Mouse (Mus musculus) hindbrain, embryonic 11.5 days (tissue): ENCODE data around the gene Lonrf2. TPM values are rescaled to one million over a fixed set of nuclear protein-coding genes. Genes with fewer than 3 reads are reported as not detected.

Experiments
- ATAC-seq: fragments of 200-750 bp; cut with Nextera tagmentation; 2 replicates; pipeline ENCODE4 v1.8.0; 2017; ENCODE audit warnings: mild to moderate bottlenecking, moderate TSS enrichment, moderate library complexity; ENCODE audit not compliant: low FRiP score
- DNase-seq: peaks from one replicate; pipeline ENCODE4 v3.0.0-alpha.2; 2015; ENCODE audit warnings: low spot score
- H3K27ac ChIP-seq: fragments of 300-500 bp; sonication (generic); 2 replicates; pipeline ENCODE4 v1.5.1; 2014; ENCODE audit warnings: mild to moderate bottlenecking, low read depth, low read length
- H3K27me3 ChIP-seq: fragments of 300-500 bp; sonication (generic); 2 replicates; pipeline ENCODE4 v1.6.1; 2014; ENCODE audit warnings: mild to moderate bottlenecking, low read length, moderate library complexity, mixed read lengths; ENCODE audit not compliant: control insufficient read depth, insufficient read depth
- H3K36me3 ChIP-seq: fragments of 300-500 bp; sonication (generic); 2 replicates; pipeline ENCODE4 v1.6.1; 2014; ENCODE audit warnings: mild to moderate bottlenecking, low read length, moderate library complexity, mixed read lengths; ENCODE audit not compliant: control insufficient read depth, insufficient read depth
- H3K4me1 ChIP-seq: fragments of 300-500 bp; sonication (generic); replicated peaks from 2 replicates; pipeline ENCODE4 v1.6.1; 2014; ENCODE audit warnings: low read length, mixed read lengths; ENCODE audit not compliant: control insufficient read depth, insufficient read depth
- H3K4me2 ChIP-seq: fragments of 300-500 bp; sonication (generic); replicated peaks from 2 replicates; pipeline ENCODE4 v1.6.1; 2014; ENCODE audit warnings: mild to moderate bottlenecking, low read depth, low read length
- H3K4me3 ChIP-seq: fragments of 300-500 bp; sonication (generic); 2 replicates; pipeline ENCODE4 v1.5.1; 2014; ENCODE audit warnings: low read depth, low read length
- H3K9ac ChIP-seq: fragments of 300-500 bp; sonication (generic); 2 replicates; pipeline ENCODE4 v1.6.1; 2014; ENCODE audit warnings: low read depth, low read length
- H3K9me3 ChIP-seq: fragments of 300-500 bp; sonication (generic); 2 replicates; pipeline ENCODE4 v1.6.1; 2016; ENCODE audit warnings: low read length; ENCODE audit not compliant: control insufficient read depth
- WGBS: fragments of 180-500 bp; shearing (Covaris S2); extraction: QIAGEN DNeasy Blood & Tissue Kit; methylation state at CpG from one replicate; pipeline ENCODE4 v1.1.7; 2014; 5-methylcytosine and 5-hydroxymethylcytosine counted together
- polyA plus RNA-seq: library from polyadenylated mRNA; unstranded; fragments of >200 nt; fragmentation: Nextera tagmentation; extraction: Ambion mirVana; gene quantifications from 2 replicates; pipeline ENCODE4 v1.2.1, GENCODE M21; 2014

The Lonrf2 gene
- polyA plus RNA-seq, result 4.2 and 5.0 TPM in 2 replicates

DNA sequence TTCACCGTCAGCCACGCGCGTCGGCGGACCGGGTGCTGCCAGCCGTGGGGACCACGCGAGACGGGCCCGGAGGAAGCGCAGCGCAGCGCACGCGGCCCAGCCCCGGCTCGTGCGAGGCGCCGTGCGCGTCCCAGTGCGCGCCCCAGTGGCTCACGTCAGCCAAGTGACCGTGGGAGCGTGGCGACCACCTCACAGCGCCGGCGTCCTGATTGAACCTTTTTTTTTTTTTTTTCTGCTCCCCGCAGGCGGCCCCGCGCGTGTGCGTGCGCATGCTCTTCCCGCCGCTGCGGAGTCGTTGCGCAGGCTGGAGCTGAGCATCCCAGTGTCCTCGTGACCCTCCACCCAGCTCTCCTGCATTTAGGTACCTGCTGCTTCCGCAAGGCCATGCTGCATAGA, at the start of gene Lonrf2:
Gene Lonrf2, minus strand, starts transcription at position 235 of the 396 bp plus-strand sequence.
- DNase-seq (peak; percentile 71), ATAC-seq (peak; percentile 84)
- under 1% methylated on average over 33 of the region's 47 CpGs for WGBS
- no peaks in the 10 kb centered on the region for H3K4me1 ChIP-seq
- H3K9ac ChIP-seq, result peak within 1 kb of the TSS; percentile 89
- H3K4me2 ChIP-seq, result peak within 1 kb of the TSS; percentile 99
- peak within 1 kb of the TSS; percentile 78 for H3K27ac ChIP-seq
- no peaks in the 10 kb centered on the region for H3K36me3 ChIP-seq
- H3K9me3 ChIP-seq, result no peaks in the 10 kb centered on the region
- H3K27me3 ChIP-seq, result no peaks in the 10 kb centered on the region
- H3K4me3 ChIP-seq, result peak within 1 kb of the TSS; percentile 74

DNA sequence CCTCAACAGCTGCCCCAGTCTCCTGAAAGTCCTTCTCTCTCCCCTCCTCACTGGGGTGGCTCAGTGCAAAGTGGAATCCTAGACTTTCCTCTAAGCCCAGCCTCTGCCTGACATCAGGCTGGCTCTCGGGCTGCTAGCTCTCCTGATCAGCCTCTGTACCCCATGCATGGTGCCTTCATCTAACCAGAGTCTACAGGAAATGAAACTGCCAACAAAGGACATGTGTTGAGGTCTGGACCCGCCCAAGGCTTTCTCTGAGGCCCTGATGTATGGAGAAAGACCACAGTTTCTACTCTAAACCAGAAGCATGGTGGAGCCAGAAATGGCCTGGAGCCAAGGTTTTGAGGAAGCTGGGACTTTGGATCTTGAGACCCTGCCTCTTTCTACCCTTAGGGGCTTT, 49.4 kb upstream of the Lonrf2 start:
- no peak overlapping the region for H3K9ac ChIP-seq
- no peaks in the 10 kb centered on the region for H3K36me3 ChIP-seq
- H3K4me3 ChIP-seq, result no peak overlapping the region
- DNase-seq (no peak), ATAC-seq (no peak)
- no peaks in the 10 kb centered on the region for H3K9me3 ChIP-seq
- 78% methylated on average over 2 of the region's 2 CpGs for WGBS
- H3K4me1 ChIP-seq, result no peaks in the 10 kb centered on the region
- H3K27me3 ChIP-seq, result no peaks in the 10 kb centered on the region
- H3K4me2 ChIP-seq, result no peak overlapping the region
- H3K27ac ChIP-seq, result no peak overlapping the region

DNA sequence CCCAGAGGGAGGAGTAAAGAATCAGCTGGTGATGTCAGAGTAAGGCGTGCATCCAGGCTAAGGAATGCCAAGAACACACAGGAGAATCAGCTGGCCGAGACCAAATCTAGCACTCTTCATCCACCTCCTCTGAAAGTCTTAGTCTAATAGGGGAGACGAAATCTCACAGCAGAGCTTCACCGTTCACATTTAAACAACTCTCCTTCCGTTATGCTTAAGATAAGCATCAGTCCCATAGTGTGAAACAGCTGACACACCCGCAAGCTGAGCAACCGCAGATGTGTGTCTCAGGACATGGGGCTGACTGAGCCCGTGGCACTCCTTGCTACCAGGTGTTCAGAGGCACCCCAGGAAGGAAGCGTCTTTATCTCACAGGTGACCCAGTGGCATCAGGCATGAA, 47.3 kb upstream of the Lonrf2 start:
- no peaks in the 10 kb centered on the region for H3K27me3 ChIP-seq
- H3K27ac ChIP-seq, result no peak overlapping the region
- no peak for ATAC-seq
- no peak overlapping the region for H3K9ac ChIP-seq
- 84% methylated on average over 9 of the region's 9 CpGs for WGBS
- H3K4me1 ChIP-seq, result no peaks in the 10 kb centered on the region
- no peaks in the 10 kb centered on the region for H3K9me3 ChIP-seq
- DNase-seq, result no peak
- no peaks in the 10 kb centered on the region for H3K36me3 ChIP-seq
- no peak overlapping the region for H3K4me2 ChIP-seq
- no peak overlapping the region for H3K4me3 ChIP-seq

DNA sequence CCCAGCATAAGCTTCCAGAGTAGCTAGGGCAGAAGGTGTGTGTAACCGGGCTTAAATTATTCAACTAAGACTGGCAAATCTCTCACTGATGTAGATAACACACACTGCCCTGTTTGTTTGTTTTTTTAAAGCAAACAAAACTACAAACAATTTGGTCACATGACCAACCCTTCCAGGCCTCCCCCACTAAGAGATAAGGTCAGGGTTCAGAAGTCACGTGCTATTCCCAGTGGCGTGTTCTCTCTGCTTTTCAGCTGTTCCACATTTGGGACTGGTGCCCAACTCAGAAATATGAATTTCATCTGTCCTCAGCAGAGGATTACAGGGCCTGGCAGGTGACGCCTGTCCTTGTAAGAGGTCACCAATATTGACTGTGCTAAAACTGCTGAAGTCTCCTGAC, 46.2 kb upstream of the Lonrf2 start:
- ATAC-seq, result no peak
- Histone ChIP-seq H3K9ac (no peak overlapping the region), H3K27me3 (no peaks in the 10 kb centered on the region), H3K4me3 (no peak overlapping the region), H3K4me2 (no peak overlapping the region), H3K9me3 (no peaks in the 10 kb centered on the region), H3K4me1 (no peaks in the 10 kb centered on the region), H3K27ac (no peak overlapping the region), H3K36me3 (no peaks in the 10 kb centered on the region)
- WGBS, result 92% methylated on average over 4 of the region's 4 CpGs
- no peak for DNase-seq

DNA sequence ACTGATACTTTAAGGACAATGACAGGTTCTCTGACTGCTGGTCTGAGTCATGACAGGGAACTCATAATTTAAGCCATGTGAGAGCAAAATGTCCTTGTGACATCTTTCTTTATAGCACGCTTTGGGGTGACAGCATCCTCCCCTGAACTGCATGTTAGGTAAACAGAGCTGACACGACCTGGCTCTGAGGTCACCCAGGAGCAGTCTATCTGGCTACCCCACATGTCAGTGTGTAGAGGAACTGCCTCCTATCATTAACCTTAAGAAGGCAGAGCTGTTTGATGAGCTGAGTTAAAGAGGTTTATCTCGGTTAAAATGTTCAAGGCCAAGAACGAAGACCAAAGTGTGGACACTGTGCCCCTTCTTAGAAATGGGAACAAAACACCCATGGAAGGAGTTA, 44.9 kb upstream of the Lonrf2 start:
- ATAC-seq, result no peak
- DNase-seq, result no peak
- Histone ChIP-seq H3K27ac (no peak overlapping the region), H3K9ac (no peak overlapping the region), H3K36me3 (no peaks in the 10 kb centered on the region), H3K27me3 (no peaks in the 10 kb centered on the region), H3K4me2 (no peak overlapping the region), H3K4me1 (no peaks in the 10 kb centered on the region), H3K9me3 (no peaks in the 10 kb centered on the region), H3K4me3 (no peak overlapping the region)
- WGBS, result 78% methylated on average over 4 of the region's 4 CpGs

DNA sequence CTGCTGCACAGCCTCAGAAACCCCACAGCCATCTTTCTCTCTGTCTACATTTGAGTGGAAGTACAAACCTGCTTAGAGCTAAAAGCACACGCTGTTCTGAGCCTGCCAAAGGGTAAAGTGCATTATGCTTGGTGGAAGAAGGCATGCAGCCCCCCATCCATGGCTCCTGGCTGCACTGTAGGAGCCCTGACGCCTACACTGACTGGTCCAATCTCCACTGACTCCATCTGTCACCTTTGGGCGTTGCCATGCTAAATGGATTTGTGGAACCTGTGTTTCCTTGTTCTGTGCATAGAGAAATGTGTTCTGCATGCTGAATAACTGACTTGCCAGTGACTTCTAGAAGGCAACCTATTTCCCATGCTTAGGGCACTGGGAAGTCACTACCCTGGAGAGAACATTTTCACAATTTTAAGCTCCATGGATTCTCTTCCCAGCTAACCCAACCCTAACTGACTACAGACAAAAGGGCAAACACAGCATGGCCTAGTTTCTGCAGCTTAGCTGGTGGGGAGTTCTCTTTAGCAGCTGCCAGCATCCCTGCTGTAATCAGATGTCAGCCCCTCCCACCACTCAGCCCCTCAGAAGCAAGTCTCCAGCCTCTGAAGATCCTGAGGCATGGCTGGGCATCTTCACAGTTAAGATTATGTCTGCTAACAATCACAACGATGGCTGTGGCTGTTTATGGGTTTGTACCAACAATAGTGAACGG, 40.3 kb upstream of the Lonrf2 start:
- H3K4me1 ChIP-seq, result no peaks in the 10 kb centered on the region
- H3K27ac ChIP-seq, result no peak overlapping the region

DNA sequence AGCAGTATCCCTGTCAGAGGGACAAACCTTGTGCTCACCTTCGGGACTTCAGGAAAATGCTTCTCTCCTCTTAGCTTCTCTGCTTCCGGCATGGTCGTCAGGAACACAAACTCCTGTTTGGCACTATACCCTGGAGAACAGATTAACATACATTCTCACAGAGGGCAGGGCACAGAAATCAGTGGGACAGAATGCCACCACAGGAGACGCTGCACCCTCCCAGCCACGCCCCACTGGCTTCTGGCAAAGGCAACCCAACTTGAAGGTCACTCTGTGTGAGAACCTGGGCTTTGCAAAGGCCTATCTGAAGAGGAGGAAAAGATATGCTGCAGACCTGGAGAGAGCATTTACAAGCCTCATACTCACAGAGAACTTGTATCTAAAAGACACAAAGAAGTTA, 37.4 kb upstream of the Lonrf2 start:
- 84% methylated on average over 5 of the region's 5 CpGs for WGBS
- H3K9ac ChIP-seq, result no peak overlapping the region
- H3K9me3 ChIP-seq, result no peaks in the 10 kb centered on the region
- no peaks in the 10 kb centered on the region for H3K27me3 ChIP-seq
- DNase-seq (no peak), ATAC-seq (no peak)
- H3K4me1 ChIP-seq, result no peaks in the 10 kb centered on the region
- H3K36me3 ChIP-seq, result no peaks in the 10 kb centered on the region
- H3K27ac ChIP-seq, result no peak overlapping the region
- H3K4me2 ChIP-seq, result no peak overlapping the region
- no peak overlapping the region for H3K4me3 ChIP-seq

More for the DNA sequence above, 40.3 kb upstream of the Lonrf2 start:
- ATAC-seq (no peak), DNase-seq (no peak)
- H3K36me3 ChIP-seq, result no peaks in the 10 kb centered on the region
- H3K4me3 ChIP-seq, result no peak overlapping the region
- H3K27me3 ChIP-seq, result no peaks in the 10 kb centered on the region
- H3K4me2 ChIP-seq, result no peak overlapping the region
- H3K9me3 ChIP-seq, result no peaks in the 10 kb centered on the region
- H3K9ac ChIP-seq, result no peak overlapping the region
- WGBS, result 64% methylated on average over 5 of the region's 5 CpGs

DNA sequence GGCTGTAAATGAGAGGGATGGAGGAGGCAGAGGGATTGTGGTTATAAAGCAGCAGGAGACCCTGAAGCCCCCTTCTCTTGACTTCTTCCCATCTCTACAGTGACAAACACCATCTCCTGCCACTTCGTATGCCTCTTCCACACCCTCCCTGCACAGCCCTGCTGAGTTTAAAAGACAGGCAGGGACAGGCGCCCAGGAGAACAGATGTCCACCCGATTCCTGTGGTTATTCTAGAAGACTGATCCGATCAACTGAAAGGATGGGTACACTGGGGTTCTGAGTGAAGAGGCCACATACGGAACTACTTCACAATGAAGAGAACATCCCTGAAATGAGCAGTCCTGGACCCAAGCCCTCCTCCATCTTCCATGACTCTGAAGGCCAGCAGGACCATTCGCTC, 35.3 kb upstream of the Lonrf2 start:
- Histone ChIP-seq H3K36me3 (no peaks in the 10 kb centered on the region; the same call in 1 of the 2 replicates), H3K27me3 (no peaks in the 10 kb centered on the region), H3K4me3 (no peak overlapping the region), H3K4me2 (no peak overlapping the region), H3K27ac (no peak overlapping the region), H3K9me3 (no peaks in the 10 kb centered on the region), H3K9ac (no peak overlapping the region), H3K4me1 (no peaks in the 10 kb centered on the region)
- DNase-seq (no peak), ATAC-seq (no peak)
- 89% methylated on average over 6 of the region's 6 CpGs for WGBS

DNA sequence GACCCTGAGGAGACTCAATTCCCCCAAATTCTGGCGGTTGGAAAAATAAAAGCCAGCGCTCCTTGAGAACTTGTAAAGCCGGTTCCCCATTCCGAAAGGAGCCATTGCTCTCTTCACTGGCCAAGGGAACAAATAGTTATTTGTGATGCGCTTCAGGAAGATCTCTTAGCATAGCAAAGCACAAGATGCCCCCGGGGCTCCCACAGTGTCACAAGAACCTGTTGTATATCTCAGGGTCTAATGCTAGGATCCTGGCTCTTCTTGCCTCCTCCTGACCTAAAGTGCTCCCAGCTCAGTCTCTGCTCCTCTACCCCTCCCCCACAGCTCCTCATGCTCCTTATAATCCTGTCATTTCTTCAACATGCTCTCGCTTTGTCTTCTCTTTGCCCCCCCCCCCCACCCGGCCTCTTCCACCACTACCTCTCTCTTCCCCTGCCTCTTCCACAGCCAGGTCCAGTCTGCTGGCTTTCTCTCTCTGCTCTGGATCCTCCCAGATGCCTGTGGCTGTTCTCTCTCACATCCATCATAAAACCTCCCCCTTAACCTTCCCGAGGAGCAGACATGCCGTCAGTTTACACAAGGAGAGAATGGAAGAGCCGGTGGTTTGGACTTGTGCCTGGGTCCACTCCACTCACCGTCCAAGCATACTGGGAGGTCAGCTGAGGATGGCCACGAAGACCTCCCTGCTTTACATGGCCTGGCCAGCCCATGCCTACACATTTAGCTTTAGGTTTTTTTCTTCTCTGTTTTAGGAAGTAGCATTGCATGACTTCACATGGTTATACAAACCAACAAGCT, 33.1 kb upstream of the Lonrf2 start:
- H3K27me3 ChIP-seq, result no peaks in the 10 kb centered on the region
- H3K4me2 ChIP-seq, result no peak overlapping the region
- no peak overlapping the region for H3K4me3 ChIP-seq
- no peak overlapping the region for H3K9ac ChIP-seq
- DNase-seq, result no peak
- no peak overlapping the region for H3K27ac ChIP-seq
- 62% methylated on average over 13 of the region's 13 CpGs for WGBS
- no peaks in the 10 kb centered on the region for H3K4me1 ChIP-seq
- no peaks in the 10 kb centered on the region; the same call in 1 of the 2 replicates for H3K36me3 ChIP-seq
- no peaks in the 10 kb centered on the region for H3K9me3 ChIP-seq
- no peak for ATAC-seq
